Mouse (Mus musculus): ENCODE measurements around the gene Arnt2. TPM values are rescaled to one million over a fixed set of nuclear protein-coding genes. Genes with fewer than 3 reads are reported as not detected.

The Arnt2 gene
- 14.5 and 15.9 TPM in 2 replicates for polyA plus RNA-seq (2015; fragmentation: Nextera tagmentation; extraction: Ambion mirVana)

DNA sequence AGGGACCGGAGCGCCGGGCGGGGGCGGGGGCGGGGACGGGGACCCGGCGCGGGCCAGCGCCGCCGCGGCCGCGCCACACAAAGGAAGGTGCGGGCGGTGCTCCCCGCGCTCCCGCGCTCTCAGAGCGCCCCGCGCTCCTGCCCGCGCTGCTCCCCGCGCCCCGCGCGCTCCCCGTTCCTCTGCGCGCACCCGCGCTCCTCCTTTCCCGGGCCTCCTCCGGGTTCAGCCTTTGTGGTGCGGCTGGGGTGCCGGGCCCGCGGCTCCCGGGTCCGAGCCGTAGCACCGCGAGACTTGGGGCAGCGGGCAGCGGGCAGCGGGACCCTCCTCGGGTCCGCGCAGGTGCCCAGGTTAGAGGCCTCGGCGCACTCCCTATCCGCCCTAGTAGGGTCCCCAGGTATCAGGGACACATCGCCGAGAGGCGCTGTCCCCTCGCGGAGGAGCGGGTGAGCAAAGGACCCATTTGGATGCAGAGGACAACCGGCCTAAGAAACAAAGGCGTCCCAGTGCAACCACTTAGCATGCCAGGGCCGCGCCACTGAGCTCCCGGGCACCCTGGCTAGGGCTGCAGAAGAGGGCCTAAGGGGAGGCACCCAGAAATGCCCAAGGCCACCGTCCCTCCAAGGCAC, at the start of gene Arnt2:
Gene Arnt2, minus strand, starts transcription at position 281 of the 626 bp plus-strand sequence.
- Histone ChIP-seq H3K4me1 (peaks cover 20% of the 10 kb centered on the region), H3K9me3 (no peaks in the 10 kb centered on the region), H3K27ac (peak within 1 kb of the TSS; percentile 89), H3K4me3 (peak within 1 kb of the TSS; percentile 73), H3K9ac (peak within 1 kb of the TSS; percentile 87), H3K27me3 (no peaks in the 10 kb centered on the region), H3K4me2 (replicated peaks) (peak within 1 kb of the TSS; percentile 77), H3K36me3 (peaks cover 11% of the 10 kb centered on the region)
- peak; percentile 82 for ATAC-seq (ENCODE audit: low FRiP score, low read depth)
- under 1% methylated on average over 42 of the region's 69 CpGs for WGBS

DNA sequence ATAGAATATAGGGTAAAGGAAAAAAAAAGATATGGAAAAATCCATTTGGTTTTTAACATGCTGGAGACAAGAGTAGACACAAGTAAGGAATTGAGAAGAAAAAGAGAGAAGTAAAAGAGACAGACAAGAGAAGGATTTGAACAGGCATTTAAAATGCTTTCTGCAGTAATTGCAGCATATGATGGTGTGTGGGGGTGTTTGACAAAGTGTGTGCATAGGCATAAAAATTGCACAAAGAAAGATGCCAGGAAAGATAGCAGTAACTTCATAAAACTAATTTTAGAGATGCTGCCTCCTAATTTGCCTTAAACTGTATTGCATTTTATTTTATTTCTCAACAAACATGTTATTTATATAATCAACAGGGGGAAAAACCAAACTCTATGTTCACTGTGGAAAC, 41.7 kb upstream of the Arnt2 start:
- Histone ChIP-seq H3K4me3 (no peak overlapping the region), H3K4me1 (no peaks in the 10 kb centered on the region), H3K27ac (no peak overlapping the region), H3K36me3 (no peaks in the 10 kb centered on the region), H3K9ac (no peak overlapping the region), H3K9me3 (no peaks in the 10 kb centered on the region), H3K27me3 (no peaks in the 10 kb centered on the region), H3K4me2 (replicated peaks) (no peak overlapping the region)
- no peak for ATAC-seq (ENCODE audit: low FRiP score, low read depth)

DNA sequence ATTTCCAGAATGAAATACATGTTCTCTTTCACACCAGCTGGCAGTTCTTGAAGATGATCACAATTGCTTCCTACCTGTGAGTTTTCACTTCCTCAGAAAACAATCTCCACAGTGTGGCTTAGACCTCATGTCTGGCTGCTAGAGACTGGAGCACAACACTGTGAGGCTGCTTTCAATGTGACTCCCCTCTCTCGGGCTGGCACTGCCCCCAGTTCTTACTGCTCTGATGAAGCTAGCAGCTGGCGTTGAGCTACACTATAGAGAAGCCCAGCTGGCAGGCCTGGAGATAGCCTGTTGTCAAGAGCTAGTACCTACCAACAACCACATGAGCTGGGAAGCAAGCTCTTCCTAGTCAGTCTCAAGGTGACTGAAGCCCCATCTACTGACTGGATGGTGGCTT, 39.1 kb upstream of the Arnt2 start:
- Histone ChIP-seq H3K36me3 (no peaks in the 10 kb centered on the region), H3K4me1 (no peaks in the 10 kb centered on the region), H3K9me3 (no peaks in the 10 kb centered on the region), H3K27me3 (no peaks in the 10 kb centered on the region), H3K4me2 (replicated peaks) (no peak overlapping the region), H3K4me3 (no peak overlapping the region), H3K27ac (no peak overlapping the region), H3K9ac (no peak overlapping the region)
- ATAC-seq (ENCODE audit: low FRiP score, low read depth) = no peak
- WGBS = 64% methylated on average over 2 of the region's 2 CpGs

DNA sequence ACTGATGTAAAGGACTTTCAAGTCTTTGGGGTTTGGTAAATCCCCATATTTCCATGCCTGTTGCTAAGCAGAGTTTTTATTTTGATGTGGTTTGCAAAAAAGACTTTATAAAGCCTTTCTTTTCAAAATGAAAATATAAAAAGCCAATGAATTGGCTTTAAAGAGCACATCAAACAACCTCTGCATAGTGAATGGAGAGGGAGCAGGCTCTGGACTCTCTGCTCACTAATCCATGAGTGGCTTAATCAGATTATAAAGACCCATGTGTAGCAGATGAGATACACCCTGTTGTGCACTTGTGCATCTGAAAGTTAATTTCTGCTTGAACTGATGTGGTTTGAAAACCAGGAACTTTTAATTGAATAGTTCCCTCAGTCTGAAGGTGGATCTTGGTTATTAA, 38.5 kb upstream of the Arnt2 start:
- H3K9ac ChIP-seq = no peak overlapping the region
- ATAC-seq (ENCODE audit: low FRiP score, low read depth) = no peak
- H3K4me2 ChIP-seq (replicated peaks) = no peak overlapping the region
- H3K27ac ChIP-seq = no peak overlapping the region
- H3K27me3 ChIP-seq = no peaks in the 10 kb centered on the region
- no peak overlapping the region for H3K4me3 ChIP-seq
- H3K4me1 ChIP-seq = no peaks in the 10 kb centered on the region
- H3K9me3 ChIP-seq = no peaks in the 10 kb centered on the region
- H3K36me3 ChIP-seq = no peaks in the 10 kb centered on the region

DNA sequence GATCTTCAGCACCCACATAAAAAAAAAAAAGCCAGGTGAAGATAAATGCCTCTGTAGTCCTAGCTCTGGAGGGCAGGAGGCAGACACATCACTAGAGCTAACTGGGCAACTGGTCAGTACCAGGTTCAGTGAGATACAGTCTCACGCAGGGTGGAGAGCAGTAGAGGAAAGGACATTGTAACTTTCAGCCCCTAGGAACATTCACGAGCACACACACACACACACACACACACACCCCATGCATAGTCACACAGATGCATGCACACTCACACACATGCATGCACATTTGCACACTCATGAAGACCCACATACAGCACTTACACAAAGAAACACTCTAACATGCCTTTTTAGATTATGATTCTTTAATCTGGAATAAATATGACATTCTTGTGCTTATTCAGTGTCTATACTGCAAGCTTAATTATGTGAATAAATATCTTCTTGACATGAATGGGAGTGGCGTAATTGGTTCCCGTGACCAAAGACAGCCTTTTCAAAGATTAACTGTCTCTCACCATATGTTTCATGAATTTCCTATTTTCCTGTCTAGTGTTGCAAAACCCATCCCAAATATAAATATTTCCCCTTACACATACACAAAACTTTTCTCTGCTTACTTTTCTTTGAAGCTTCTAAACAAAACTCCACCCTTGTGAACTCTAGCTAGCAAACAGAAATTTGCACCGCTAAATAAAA, 37.9 kb upstream of the Arnt2 start:
- no peaks in the 10 kb centered on the region for H3K4me1 ChIP-seq
- no peaks in the 10 kb centered on the region for H3K27me3 ChIP-seq
- H3K4me3 ChIP-seq = no peak overlapping the region
- H3K9ac ChIP-seq = no peak overlapping the region
- H3K4me2 ChIP-seq (replicated peaks) = no peak overlapping the region
- H3K27ac ChIP-seq = no peak overlapping the region
- no peak for ATAC-seq (ENCODE audit: low FRiP score, low read depth)
- H3K9me3 ChIP-seq = no peaks in the 10 kb centered on the region
- H3K36me3 ChIP-seq = no peaks in the 10 kb centered on the region
- 84% methylated on average over 5 of the region's 5 CpGs for WGBS

DNA sequence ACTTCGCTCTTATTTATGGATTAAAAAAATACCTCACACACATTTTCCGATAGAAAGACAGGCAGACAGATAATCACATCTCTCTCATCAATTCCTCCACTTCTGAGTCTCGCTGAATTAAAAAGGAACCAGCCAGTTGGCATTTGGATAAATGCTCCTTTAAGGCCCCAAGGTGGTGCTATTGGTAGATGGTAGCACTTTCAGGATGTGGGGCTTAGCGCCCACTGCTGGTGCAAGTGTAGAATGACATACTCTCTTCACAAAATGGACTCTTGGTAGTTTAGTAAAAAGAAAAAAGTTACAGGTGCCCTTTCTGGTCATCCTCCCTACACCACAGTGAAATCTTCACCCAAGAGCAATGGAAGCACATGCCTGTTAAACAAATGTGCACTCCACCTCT, 37.1 kb upstream of the Arnt2 start:
- Histone ChIP-seq H3K36me3 (no peaks in the 10 kb centered on the region), H3K27me3 (no peaks in the 10 kb centered on the region), H3K27ac (no peak overlapping the region), H3K4me1 (no peaks in the 10 kb centered on the region), H3K9ac (no peak overlapping the region), H3K4me2 (replicated peaks) (no peak overlapping the region), H3K9me3 (no peaks in the 10 kb centered on the region), H3K4me3 (no peak overlapping the region)
- 21% methylated on average over 4 of the region's 4 CpGs for whole genome bisulfite sequencing
- no peak for ATAC-seq (ENCODE audit: low FRiP score, low read depth)

DNA sequence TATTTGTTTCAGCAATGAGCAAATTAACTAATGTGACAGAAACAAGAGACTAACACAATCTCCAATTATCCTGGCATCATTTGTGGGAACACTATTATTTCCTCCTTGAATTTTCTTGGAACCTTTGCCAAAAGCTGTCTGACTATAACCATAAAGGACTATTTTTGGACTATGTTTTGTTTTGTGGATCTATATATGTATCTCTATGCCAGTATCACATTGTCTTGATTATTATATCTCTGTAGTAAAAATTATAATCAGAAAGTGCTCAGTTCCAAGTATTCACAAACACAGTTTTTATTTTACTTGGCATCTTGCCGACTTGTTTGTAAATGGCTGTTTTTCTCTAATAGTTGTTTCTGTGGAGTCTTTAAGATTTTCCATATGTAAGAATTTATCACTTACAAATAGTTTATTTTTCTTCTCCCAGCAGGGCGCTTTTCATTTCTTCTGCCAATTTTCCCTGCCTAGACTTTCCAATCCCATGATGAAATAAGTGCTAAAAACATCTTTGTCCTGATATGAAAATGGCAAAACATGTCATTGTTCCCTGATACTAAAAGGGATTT, 32.5 kb upstream of the Arnt2 start:
- 80% methylated on average over 2 of the region's 2 CpGs for WGBS
- ATAC-seq (ENCODE audit: low FRiP score, low read depth) = no peak
- Histone ChIP-seq H3K27ac (no peak overlapping the region), H3K4me3 (no peak overlapping the region), H3K4me1 (no peaks in the 10 kb centered on the region), H3K36me3 (no peaks in the 10 kb centered on the region), H3K9ac (no peak overlapping the region), H3K27me3 (no peaks in the 10 kb centered on the region), H3K4me2 (replicated peaks) (no peak overlapping the region), H3K9me3 (no peaks in the 10 kb centered on the region)

DNA sequence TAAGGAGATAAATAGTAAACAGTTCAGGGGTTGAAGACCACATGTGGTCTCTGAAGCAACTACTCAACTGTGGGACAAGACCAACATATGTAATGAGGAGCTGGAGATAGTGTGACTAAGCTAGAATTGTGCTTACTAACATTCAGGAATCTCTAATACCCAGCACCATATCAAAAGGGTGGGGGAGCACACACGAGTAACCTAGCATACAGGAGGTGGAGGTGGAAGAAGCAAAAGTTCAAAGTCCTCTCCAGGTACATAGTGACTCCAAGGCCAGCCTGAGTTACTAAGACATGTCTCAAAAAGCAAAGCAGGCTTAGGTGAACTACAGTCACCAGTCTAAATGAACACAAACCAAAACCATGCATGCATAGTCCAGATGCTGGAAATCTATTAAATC, 29.6 kb upstream of the Arnt2 start:
- no peak overlapping the region for H3K4me3 ChIP-seq
- no peak overlapping the region for H3K4me2 ChIP-seq (replicated peaks)
- 80% methylated on average over 1 of the region's 1 CpGs for WGBS
- H3K9ac ChIP-seq = no peak overlapping the region
- H3K4me1 ChIP-seq = no peaks in the 10 kb centered on the region
- ATAC-seq (ENCODE audit: low FRiP score, low read depth) = no peak
- no peaks in the 10 kb centered on the region for H3K27me3 ChIP-seq
- H3K9me3 ChIP-seq = no peaks in the 10 kb centered on the region
- no peaks in the 10 kb centered on the region for H3K36me3 ChIP-seq
- H3K27ac ChIP-seq = no peak overlapping the region

DNA sequence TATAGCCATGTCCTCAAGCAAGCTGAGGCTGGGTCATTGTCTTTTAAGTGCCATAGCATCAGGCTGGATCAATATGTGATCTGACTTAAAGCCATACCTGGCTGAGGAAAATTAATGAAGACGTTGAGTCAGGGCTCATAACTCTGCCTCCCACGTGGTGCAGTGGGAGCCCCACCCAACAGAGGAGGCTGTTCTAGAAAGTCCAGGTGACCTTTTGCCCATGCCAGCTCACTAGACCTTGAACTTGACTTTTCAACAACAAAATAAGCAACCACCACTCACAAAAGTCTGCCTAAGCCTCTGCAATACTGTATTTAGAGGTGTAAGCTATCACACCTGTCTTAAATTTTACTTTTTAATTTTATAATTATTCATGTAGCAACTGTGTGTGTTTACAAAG, 24.9 kb upstream of the Arnt2 start:
- whole genome bisulfite sequencing = 58% methylated on average over 2 of the region's 2 CpGs
- ATAC-seq (ENCODE audit: low FRiP score, low read depth) = no peak
- Histone ChIP-seq H3K36me3 (no peaks in the 10 kb centered on the region), H3K4me1 (peaks cover 7% of the 10 kb centered on the region; the same call in 1 of the 2 replicates), H3K9ac (no peak overlapping the region), H3K4me2 (replicated peaks) (no peak overlapping the region), H3K4me3 (no peak overlapping the region), H3K9me3 (no peaks in the 10 kb centered on the region), H3K27me3 (no peaks in the 10 kb centered on the region), H3K27ac (no peak overlapping the region)

DNA sequence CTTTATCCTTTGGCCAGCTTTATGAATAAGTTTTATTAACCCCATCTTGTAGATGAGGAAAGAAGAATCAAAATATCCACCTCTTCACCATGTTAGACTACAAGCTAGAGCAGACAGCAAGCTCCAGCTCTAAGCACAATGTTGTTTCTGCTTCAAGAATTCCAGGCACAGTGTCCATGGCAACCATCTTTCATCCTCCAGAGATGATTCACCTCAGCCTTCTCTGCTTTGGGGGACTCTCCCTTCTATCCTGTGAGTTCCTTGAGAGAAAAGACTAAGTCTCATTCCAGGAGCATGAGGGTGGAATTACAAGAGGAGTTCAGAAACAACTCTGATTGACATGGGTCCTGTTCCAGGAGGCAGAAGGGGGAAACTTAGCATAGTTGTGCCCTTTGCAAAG, 22.2 kb upstream of the Arnt2 start:
- H3K4me3 ChIP-seq = no peak overlapping the region
- no peak for ATAC-seq (ENCODE audit: low FRiP score, low read depth)
- H3K27ac ChIP-seq = no peak overlapping the region
- H3K4me1 ChIP-seq = peaks cover 10% of the 10 kb centered on the region; the same call in 1 of the 2 replicates
- no peaks in the 10 kb centered on the region for H3K36me3 ChIP-seq
- H3K9ac ChIP-seq = no peak overlapping the region
- 0 out of 2 replicates have a peak, but pooled peaks cover 2% of the 10 kb centered on the region for H3K27me3 ChIP-seq
- no peak overlapping the region for H3K4me2 ChIP-seq (replicated peaks)
- H3K9me3 ChIP-seq = no peaks in the 10 kb centered on the region

DNA sequence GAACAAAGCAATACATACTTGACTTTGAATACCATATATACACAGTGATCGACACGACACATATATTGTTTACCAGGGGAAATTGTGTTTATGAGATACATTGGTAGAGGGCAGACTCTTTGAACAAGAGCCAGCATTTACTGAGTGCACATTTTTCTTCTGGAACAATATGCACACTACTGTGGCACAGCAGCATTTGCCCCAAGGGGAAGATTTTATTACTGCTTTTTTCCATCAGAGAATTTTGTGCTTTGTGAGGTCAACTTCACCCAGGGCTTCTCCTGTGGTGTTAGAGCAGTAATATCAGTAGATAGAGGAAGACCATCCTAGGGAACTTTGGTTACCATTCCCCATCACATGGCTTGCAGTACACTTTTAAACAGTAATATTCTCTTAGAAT, 17.2 kb upstream of the Arnt2 start:
- no peak for ATAC-seq (ENCODE audit: low FRiP score, low read depth)
- WGBS = 71% methylated on average over 2 of the region's 2 CpGs
- H3K27me3 ChIP-seq = 0 out of 2 replicates have a peak, but pooled peaks cover 2% of the 10 kb centered on the region

DNA sequence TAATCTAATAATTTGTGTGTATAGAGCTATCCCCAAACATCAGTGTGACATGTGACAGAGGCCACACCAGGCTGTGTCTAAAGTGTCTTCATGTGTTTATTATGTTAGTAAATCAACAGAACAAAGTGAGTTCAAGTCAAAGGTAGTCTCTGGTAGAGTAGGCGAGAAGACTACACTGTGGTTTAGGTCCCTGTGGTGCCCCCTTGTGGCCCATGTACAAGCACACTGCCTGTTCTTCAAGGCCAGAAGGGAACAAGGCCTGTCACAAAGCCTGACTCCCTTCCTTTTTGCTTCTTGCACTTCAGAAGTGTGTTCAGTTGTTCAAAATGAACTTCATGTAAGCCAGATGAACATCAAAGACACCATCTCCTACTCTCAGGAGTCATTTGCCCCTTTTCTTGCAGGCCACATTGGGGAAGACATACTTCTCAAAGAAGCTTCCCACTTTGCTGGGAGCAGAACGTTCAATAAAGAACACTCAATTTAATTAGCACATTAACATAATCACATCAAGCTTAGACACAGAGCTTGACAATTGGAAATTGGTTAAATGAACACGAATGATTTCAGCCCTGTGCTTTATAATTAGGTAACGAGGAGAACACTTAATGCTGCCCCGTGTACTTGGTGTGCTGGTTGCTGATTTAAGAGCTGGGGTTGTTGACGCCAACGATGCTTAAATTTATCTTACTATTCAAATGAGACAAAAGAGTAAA, 14.9 kb upstream of the Arnt2 start:
- Histone ChIP-seq H3K36me3 (no peaks in the 10 kb centered on the region), H3K9ac (no peak overlapping the region), H3K4me2 (replicated peaks) (no peak overlapping the region), H3K4me1 (peaks cover 15% of the 10 kb centered on the region), H3K27ac (no peak overlapping the region), H3K4me3 (no peak overlapping the region), H3K27me3 (0 out of 2 replicates have a peak, but pooled peaks cover 2% of the 10 kb centered on the region), H3K9me3 (no peaks in the 10 kb centered on the region)
- no peak for ATAC-seq (ENCODE audit: low FRiP score, low read depth)
- 45% methylated on average over 7 of the region's 7 CpGs for WGBS

More for the DNA sequence above, 17.2 kb upstream of the Arnt2 start:
- Histone ChIP-seq H3K4me1 (peaks cover 15% of the 10 kb centered on the region), H3K9me3 (no peaks in the 10 kb centered on the region), H3K27ac (no peak overlapping the region), H3K36me3 (no peaks in the 10 kb centered on the region), H3K4me3 (no peak overlapping the region), H3K4me2 (replicated peaks) (no peak overlapping the region), H3K9ac (no peak overlapping the region)

All from limb, embryonic 13.5 days (tissue).